In the genomic region with DNA sequence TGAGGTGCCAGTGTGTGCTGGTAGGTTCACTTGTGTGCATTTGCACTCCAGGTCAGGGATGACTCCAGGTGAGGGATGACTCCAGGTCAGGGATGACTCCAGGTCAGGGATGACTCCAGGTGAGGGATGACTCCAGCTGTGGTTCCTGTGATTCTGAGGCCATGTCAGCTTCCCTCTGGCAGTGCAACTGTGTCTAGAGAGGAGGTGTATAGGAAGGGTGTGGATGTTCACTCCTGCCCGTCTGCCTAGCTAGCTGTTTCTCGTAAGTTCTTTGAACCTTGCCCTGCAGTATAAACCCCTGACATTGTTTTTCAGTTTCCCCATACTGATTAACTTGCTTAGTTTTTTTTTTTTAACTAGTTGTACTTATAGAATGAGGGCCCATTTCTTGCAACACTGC, we compare ENCODE assay signal across 27 mouse cellular contexts. TPM values are rescaled to one million over a fixed set of nuclear protein-coding genes. Genes with fewer than 3 reads are reported as not detected.
DNase-seq lines count a peak whose midpoint lies in the region; ATAC-seq lines count a peak whose summit lies in the region.
"Had no signal": no experiment of that assay in that cellular context is flagged by ENCODE, and none has a peak within 500 bp of the region (broad histone marks: within the 10 kb centered on the region; RNA-seq: fewer than 3 reads in every experiment).

No protein-coding gene starts in this region.

- no peaks in the 10 kb centered on the region for H3K36me3 ChIP-seq in liver, embryonic 16.5 days (ENCODE audit: control insufficient read depth, insufficient read depth)
- no peaks in the 10 kb centered on the region for H3K36me3 ChIP-seq in liver, embryonic 12.5 days
- H3K36me3 ChIP-seq: embryonic facial prominence, embryonic 15.5 days; heart, embryonic 10.5 days; hindbrain, embryonic 15.5 days; neural tube, embryonic 12.5 days; stomach, embryonic 15.5 days had no signal

- no peaks in the 10 kb centered on the region for H3K27me3 ChIP-seq in liver, embryonic 16.5 days (ENCODE audit: control insufficient read depth, insufficient read depth, low read depth, low read length)
- H3K27me3 ChIP-seq in liver, embryonic 12.5 days (replicated peaks): no peaks in the 10 kb centered on the region
- H3K27me3 ChIP-seq: CH12.LX; embryonic facial prominence, embryonic 15.5 days; hindbrain, embryonic 15.5 days; limb, embryonic 15.5 days; neural tube, embryonic 12.5 days; Patski; stomach, embryonic 15.5 days had no signal

- ATAC-seq in liver, embryonic 16.5 days (ENCODE audit: low read depth): peak; percentile 51
- ATAC-seq in liver, embryonic 12.5 days: no peak
- ATAC-seq: forebrain, embryonic 14.5 days; Patski had no signal

- no peak overlapping the region for H3K4me2 ChIP-seq in liver, embryonic 16.5 days (ENCODE audit: low read depth, low read length)
- no peak overlapping the region for H3K4me2 ChIP-seq in liver, embryonic 12.5 days
- H3K4me2 ChIP-seq: embryonic facial prominence, embryonic 15.5 days; hindbrain, embryonic 15.5 days; limb, embryonic 15.5 days; lung, embryonic 14.5 days; neural tube, embryonic 12.5 days; stomach, embryonic 15.5 days had no signal

- H3K9me3 ChIP-seq in liver, embryonic 16.5 days (replicated peaks; ENCODE audit: control insufficient read depth, low read length): no peaks in the 10 kb centered on the region
- H3K9me3 ChIP-seq in liver, embryonic 12.5 days (replicated peaks): no peaks in the 10 kb centered on the region
- H3K9me3 ChIP-seq: embryonic facial prominence, embryonic 15.5 days; G1E; heart, embryonic 10.5 days; hindbrain, embryonic 15.5 days; limb, embryonic 15.5 days; megakaryocyte, embryonic 14.5 days; neural tube, embryonic 12.5 days; stomach, embryonic 15.5 days had no signal

- no peak overlapping the region for H3K27ac ChIP-seq in liver, embryonic 16.5 days (ENCODE audit: low read length)
- H3K27ac ChIP-seq in liver, embryonic 12.5 days: no peak overlapping the region
- H3K27ac ChIP-seq: embryonic facial prominence, embryonic 15.5 days; gastrocnemius, adult 2 months; heart, embryonic 10.5 days; hindbrain, embryonic 15.5 days; left cerebral cortex, adult 2 months; limb, embryonic 15.5 days; neural tube, embryonic 12.5 days; stomach, embryonic 15.5 days had no signal

- no peak overlapping the region for H3K9ac ChIP-seq in liver, embryonic 16.5 days (ENCODE audit: low read depth, low read length)
- no peak overlapping the region for H3K9ac ChIP-seq in liver, embryonic 12.5 days
- H3K9ac ChIP-seq: embryonic facial prominence, embryonic 15.5 days; hindbrain, embryonic 15.5 days; limb, embryonic 15.5 days; lung, embryonic 14.5 days; neural tube, embryonic 12.5 days; stomach, embryonic 15.5 days had no signal

- 60% methylated on average over 2 of the region's 2 CpGs for WGBS in liver, embryonic 16.5 days (ENCODE audit: insufficient replicate concordance)
- WGBS in liver, embryonic 12.5 days (ENCODE audit: insufficient replicate concordance): 67% methylated on average over 2 of the region's 2 CpGs

- peak; percentile 21 to 43 for DNase-seq in kidney, adult 8-10 months
- peak; percentile 47 for DNase-seq in kidney, postnatal 14 days
- no peak for DNase-seq in layer of hippocampus, postnatal 14 days (ENCODE audit: low spot score in 2 of 2)
- no peak for DNase-seq in left cerebral cortex, adult 9 months (ENCODE audit: low spot score in 2 of 2)
- no peak for DNase-seq in adrenal gland, adult 2 months
- DNase-seq: cerebellum, adult 11 months; cerebellum, adult 9-11 months; gastrocnemius, adult 2 months; left cerebral cortex, postnatal 4 days; lung, embryonic 14.5 days; lung, postnatal 36 days; midbrain, embryonic 14.5 days; right cerebral cortex, postnatal 25 days had no signal

- no peaks in the 10 kb centered on the region for H3K4me1 ChIP-seq in liver, embryonic 16.5 days (ENCODE audit: control insufficient read depth, low read depth, low read length)
- no peaks in the 10 kb centered on the region for H3K4me1 ChIP-seq in liver, embryonic 12.5 days
- H3K4me1 ChIP-seq: hindbrain, embryonic 15.5 days; limb, embryonic 15.5 days; neural tube, embryonic 12.5 days; stomach, embryonic 15.5 days had no signal

- H3K4me3 ChIP-seq in liver, embryonic 16.5 days (ENCODE audit: low read depth, low read length): no peak overlapping the region
- no peak overlapping the region for H3K4me3 ChIP-seq in liver, embryonic 12.5 days
- H3K4me3 ChIP-seq: embryonic facial prominence, embryonic 15.5 days; gastrocnemius, adult 2 months; heart, embryonic 10.5 days; hindbrain, embryonic 15.5 days; left cerebral cortex, adult 2 months; limb, embryonic 15.5 days; megakaryocyte, embryonic 14.5 days; neural tube, embryonic 12.5 days; stomach, embryonic 15.5 days had no signal

RNA-seq across cellular contexts. Expression of a gene that starts 9.6 kb away (rescaled TPM):
- polyA plus RNA-seq in liver, embryonic 16.5 days (2015; fragmentation: Nextera tagmentation; extraction: Ambion mirVana): 1.9 and 2.3 TPM in 2 replicates
- polyA plus RNA-seq in liver, embryonic 12.5 days (2016; fragmentation: Nextera tagmentation; extraction: Ambion mirVana): 1.2 and 1.5 TPM in 2 replicates
- 10 to 100 TPM; 14.3 to 14.6 TPM for total RNA-seq in layer of hippocampus, postnatal 14 days (2021)
- total RNA-seq in adrenal gland, adult 2 months (2021): 10 to 100 TPM; 17.0 to 21.7 TPM
- polyA plus RNA-seq in adrenal gland, adult 2 months (2012; rRNA removed): 5.2 and 5.9 TPM in 2 replicates

RNA-seq across cellular contexts. Expression of a gene that starts 42.9 kb away (rescaled TPM):
- 75.0 and 76.6 TPM in 2 replicates for polyA plus RNA-seq in liver, embryonic 16.5 days (2015; fragmentation: Nextera tagmentation; extraction: Ambion mirVana)
- polyA plus RNA-seq in liver, embryonic 12.5 days (2016; fragmentation: Nextera tagmentation; extraction: Ambion mirVana): 88.7 and 92.8 TPM in 2 replicates
- total RNA-seq in layer of hippocampus, postnatal 14 days (2021): 100 to 1,000 TPM; 146 to 155 TPM
- 100 to 1,000 TPM; 314 to 430 TPM for total RNA-seq in adrenal gland, adult 2 months (2021)
- polyA plus RNA-seq in adrenal gland, adult 2 months (2012; rRNA removed): 40.4 and 51.2 TPM in 2 replicates

Comparison
In these comparisons a context has a peak if more than half of its experiments do, and no peak if none do; other contexts are left out.
1. DNase-seq: peak in kidney, adult 8-10 months (2 of 2) and kidney, postnatal 14 days (single experiment); none in layer of hippocampus, postnatal 14 days (0 of 2), left cerebral cortex, adult 9 months (0 of 2) and adrenal gland, adult 2 months (single experiment).